Mouse (Mus musculus) lung, embryonic 15.5 days (tissue): Measurements from ENCODE around the gene Slamf9. TPM values are rescaled to one million over a fixed set of nuclear protein-coding genes. Genes with fewer than 3 reads are reported as not detected.
A peak's percentile ranks its signal among the peaks of the same experiment; 100 is the strongest.

ENCODE experiments used
- ATAC-seq: fragments of 200-750 bp; cut with Nextera tagmentation; 2 replicates; pipeline ENCODE4 v1.8.0; 2017; ENCODE audit warnings: moderate number of reproducible peaks, borderline replicate concordance; ENCODE audit not compliant: low FRiP score, low TSS enrichment; ENCODE audit errors: extremely low read depth
- H3K27ac ChIP-seq: fragments of 300-500 bp; sonication (generic); 2 replicates; pipeline ENCODE4 v1.5.1; 2015; ENCODE audit warnings: moderate library complexity, mild to moderate bottlenecking, inconsistent platforms
- H3K27me3 ChIP-seq: fragments of 300-500 bp; sonication (generic); 2 replicates; pipeline ENCODE4 v1.6.1; 2015; ENCODE audit warnings: inconsistent platforms
- H3K36me3 ChIP-seq: fragments of 300-500 bp; sonication (generic); 2 replicates; pipeline ENCODE4 v1.6.1; 2015; ENCODE audit warnings: inconsistent platforms
- H3K4me1 ChIP-seq: fragments of 300-500 bp; sonication (generic); 2 replicates; pipeline ENCODE4 v1.6.1; 2015; ENCODE audit warnings: inconsistent platforms
- H3K4me2 ChIP-seq: fragments of 300-500 bp; sonication (generic); 2 replicates; pipeline ENCODE4 v1.6.1; 2015; ENCODE audit warnings: inconsistent platforms, mild to moderate bottlenecking, moderate library complexity
- H3K4me3 ChIP-seq: fragments of 300-500 bp; sonication (generic); 2 replicates; pipeline ENCODE4 v1.5.1; 2015; ENCODE audit warnings: mild to moderate bottlenecking, inconsistent platforms
- H3K9ac ChIP-seq: fragments of 300-500 bp; sonication (generic); 2 replicates; pipeline ENCODE4 v1.6.1; 2015; ENCODE audit warnings: inconsistent platforms
- H3K9me3 ChIP-seq: fragments of 300-500 bp; sonication (generic); 2 replicates; pipeline ENCODE4 v1.6.1; 2016; ENCODE audit warnings: inconsistent platforms
- WGBS: fragments of 180-500 bp; shearing (Covaris S2); methylation state at CpG from one replicate; pipeline ENCODE4 v1.1.7; 2015; 5-methylcytosine and 5-hydroxymethylcytosine counted together
- polyA plus RNA-seq: library from polyadenylated mRNA; unstranded; fragments of >200 nt; fragmentation: Nextera tagmentation; extraction: Ambion mirVana; gene quantifications from 2 replicates; pipeline ENCODE4 v1.2.1, GENCODE M21; 2015

Slamf9 gene
- polyA plus RNA-seq, 1 experiment from 2014 or later, result 0.51 TPM

DNA sequence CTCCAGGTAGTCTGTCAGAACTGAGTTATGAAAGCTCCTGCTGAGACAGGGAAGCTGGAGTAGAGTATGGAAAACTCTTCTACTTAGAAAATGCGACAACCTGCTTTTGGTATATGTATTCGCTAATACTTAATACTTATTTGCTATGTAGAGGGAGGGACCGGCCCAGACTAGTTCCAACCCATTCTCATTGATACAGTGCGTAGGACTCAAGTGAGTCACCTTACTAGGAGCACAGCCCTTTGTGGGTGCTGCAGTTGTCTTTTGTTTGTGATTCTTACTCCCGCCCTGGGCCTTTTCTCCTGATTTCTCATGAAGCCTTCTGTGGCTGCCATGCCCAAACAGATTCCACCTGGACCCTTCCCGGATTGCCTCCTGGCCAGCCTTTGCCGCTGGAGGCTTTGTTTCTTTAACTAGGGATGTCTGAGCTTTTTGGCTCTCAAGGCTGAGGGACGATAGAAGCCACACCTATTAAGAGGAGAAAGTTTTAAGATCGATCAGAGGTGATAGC lies 33.2 kb upstream of the Slamf9 start:
- no peaks in the 10 kb centered on the region for H3K9me3 ChIP-seq
- no peak overlapping the region for H3K27ac ChIP-seq
- WGBS, result 75% methylated on average over 9 of the region's 9 CpGs
- no peaks in the 10 kb centered on the region for H3K4me1 ChIP-seq
- ATAC-seq, result no peak
- no peak overlapping the region for H3K4me3 ChIP-seq
- no peaks in the 10 kb centered on the region for H3K36me3 ChIP-seq
- H3K4me2 ChIP-seq, result no peak overlapping the region
- no peak overlapping the region for H3K9ac ChIP-seq
- H3K27me3 ChIP-seq, result no peaks in the 10 kb centered on the region

GRCm38 (mm10) chr1:172450226-172450625 lies 24.9 kb upstream of the Slamf9 start:
- H3K27me3 ChIP-seq, result no peaks in the 10 kb centered on the region
- H3K4me2 ChIP-seq, result no peak overlapping the region
- H3K27ac ChIP-seq, result no peak overlapping the region
- no peaks in the 10 kb centered on the region for H3K36me3 ChIP-seq
- ATAC-seq, result no peak
- no peaks in the 10 kb centered on the region for H3K9me3 ChIP-seq
- 33% methylated on average over 2 of the region's 2 CpGs for WGBS
- H3K4me1 ChIP-seq, result 0 out of 2 replicates have a peak, but pooled peaks cover 3% of the 10 kb centered on the region
- no peak overlapping the region for H3K4me3 ChIP-seq
- no peak overlapping the region for H3K9ac ChIP-seq

DNA sequence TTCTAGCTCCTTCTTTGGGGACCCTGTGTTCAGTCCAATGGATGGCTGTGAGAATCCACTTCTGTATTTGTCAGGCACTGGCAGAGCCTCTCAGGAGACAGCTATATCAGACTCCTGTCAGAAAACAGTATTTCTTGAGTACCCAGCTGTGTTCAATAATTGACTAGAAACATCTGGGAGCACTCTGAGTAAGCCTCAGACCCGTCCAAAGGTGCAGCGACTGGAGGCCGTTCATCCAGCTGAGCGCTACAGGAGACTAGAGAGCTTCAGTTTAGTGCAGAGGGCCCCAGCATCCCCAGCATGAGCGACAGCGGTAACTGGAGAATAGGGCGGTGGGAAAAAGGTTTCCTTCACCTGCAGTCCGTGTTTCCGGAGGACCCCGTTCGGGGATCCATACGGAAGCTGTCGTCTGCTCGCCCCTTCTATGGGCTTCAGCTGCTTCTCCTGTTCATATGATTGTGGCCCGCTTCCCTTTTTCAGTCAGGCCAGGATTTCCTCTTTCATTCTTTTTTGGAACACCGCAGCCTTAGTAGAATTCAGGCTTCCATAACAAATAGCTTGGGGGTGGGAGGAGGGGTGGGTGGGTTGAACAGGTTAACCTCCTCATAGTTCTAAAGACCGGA lies 24.2 kb upstream of the Slamf9 start:
- H3K27ac ChIP-seq, result no peak overlapping the region
- H3K27me3 ChIP-seq, result no peaks in the 10 kb centered on the region
- no peak overlapping the region for H3K4me2 ChIP-seq
- 0 out of 2 replicates have a peak, but pooled peaks cover 3% of the 10 kb centered on the region for H3K4me1 ChIP-seq
- H3K9ac ChIP-seq, result no peak overlapping the region
- ATAC-seq, result 0 out of 2 replicates have a peak, but pooled peaks have one; percentile 35
- 30% methylated on average over 17 of the region's 17 CpGs for WGBS
- no peak overlapping the region for H3K4me3 ChIP-seq
- H3K9me3 ChIP-seq, result no peaks in the 10 kb centered on the region
- no peaks in the 10 kb centered on the region for H3K36me3 ChIP-seq

DNA sequence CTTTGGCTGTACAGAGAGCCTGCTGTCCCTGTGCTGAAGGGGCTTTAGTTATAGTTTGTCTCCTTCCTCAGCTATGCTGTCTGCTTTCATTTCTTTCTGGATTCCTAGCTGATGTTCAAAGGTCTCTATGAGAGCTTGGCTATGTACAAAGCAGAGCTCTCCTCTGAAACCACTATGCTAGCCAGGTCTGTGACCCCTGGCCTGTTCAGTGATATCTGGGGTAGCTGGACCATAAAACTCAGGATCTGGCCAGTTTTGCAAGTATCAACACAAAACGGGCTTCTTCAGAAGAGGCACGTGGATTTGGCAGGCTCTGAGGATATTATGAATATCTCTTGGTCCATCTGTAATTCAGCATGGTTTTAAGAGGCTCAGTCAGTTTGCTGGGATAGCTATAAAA lies 22.2 kb upstream of the Slamf9 start:
- WGBS, result 64% methylated on average over 2 of the region's 2 CpGs
- H3K36me3 ChIP-seq, result no peaks in the 10 kb centered on the region

DNA sequence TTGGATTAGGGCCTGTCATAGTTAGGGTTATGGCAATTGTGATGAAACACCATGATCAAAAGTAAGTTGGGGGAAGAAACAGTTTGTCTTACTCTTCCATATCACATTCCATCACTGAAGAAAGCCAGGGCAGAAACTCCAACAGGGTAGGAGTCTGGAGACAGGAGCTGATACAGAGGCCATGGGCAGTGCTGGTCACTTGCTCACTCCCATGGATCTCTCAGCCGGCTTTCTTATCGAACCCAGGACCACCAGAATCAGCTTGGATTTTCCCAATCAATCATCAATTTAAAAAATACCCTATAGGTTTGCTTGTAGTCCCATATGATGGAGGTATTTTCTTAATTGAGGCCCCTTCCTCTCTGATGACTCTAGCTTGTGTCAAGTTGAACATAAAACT lies 21.3 kb upstream of the Slamf9 start:
- H3K27me3 ChIP-seq, result no peaks in the 10 kb centered on the region
- no peaks in the 10 kb centered on the region for H3K36me3 ChIP-seq
- H3K9me3 ChIP-seq, result no peaks in the 10 kb centered on the region
- ATAC-seq, result no peak
- no peak overlapping the region for H3K9ac ChIP-seq
- H3K27ac ChIP-seq, result no peak overlapping the region
- no peak overlapping the region for H3K4me3 ChIP-seq
- 91% methylated on average over 2 of the region's 2 CpGs for WGBS
- H3K4me1 ChIP-seq, result 0 out of 2 replicates have a peak, but pooled peaks cover 3% of the 10 kb centered on the region
- no peak overlapping the region for H3K4me2 ChIP-seq

More for the DNA sequence above, 22.2 kb upstream of the Slamf9 start:
- Histone ChIP-seq H3K27ac (no peak overlapping the region), H3K4me1 (0 out of 2 replicates have a peak, but pooled peaks cover 3% of the 10 kb centered on the region), H3K4me2 (no peak overlapping the region), H3K9me3 (no peaks in the 10 kb centered on the region), H3K4me3 (no peak overlapping the region), H3K9ac (no peak overlapping the region), H3K27me3 (no peaks in the 10 kb centered on the region)
- ATAC-seq, result no peak

DNA sequence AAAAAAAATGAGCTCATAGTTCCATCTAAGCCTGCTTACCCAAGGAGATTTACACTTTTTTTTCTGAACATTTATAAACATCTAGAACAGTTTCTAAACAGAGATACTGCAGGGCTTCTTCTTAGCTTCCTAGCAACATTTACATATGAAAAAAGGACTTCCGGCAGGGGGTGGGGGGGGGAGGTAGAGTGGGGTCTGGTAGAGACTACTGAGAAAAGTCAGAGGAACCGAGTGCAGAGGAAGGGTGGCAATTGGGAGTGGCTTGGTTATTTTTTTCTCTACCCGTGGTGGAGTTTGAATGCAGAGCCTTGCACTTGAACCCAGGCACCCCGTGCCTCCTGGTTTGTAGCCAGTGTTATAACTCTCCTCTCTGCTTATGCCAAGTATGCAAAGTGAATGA lies 19.7 kb upstream of the Slamf9 start:
- no peaks in the 10 kb centered on the region for H3K27me3 ChIP-seq
- H3K9me3 ChIP-seq, result no peaks in the 10 kb centered on the region
- 0 out of 2 replicates have a peak, but pooled peaks cover 3% of the 10 kb centered on the region for H3K4me1 ChIP-seq
- no peaks in the 10 kb centered on the region for H3K36me3 ChIP-seq
- ATAC-seq, result no peak
- no peak overlapping the region for H3K27ac ChIP-seq
- H3K4me3 ChIP-seq, result no peak overlapping the region
- H3K9ac ChIP-seq, result no peak overlapping the region
- 24% methylated on average over 4 of the region's 4 CpGs for WGBS
- no peak overlapping the region for H3K4me2 ChIP-seq

DNA sequence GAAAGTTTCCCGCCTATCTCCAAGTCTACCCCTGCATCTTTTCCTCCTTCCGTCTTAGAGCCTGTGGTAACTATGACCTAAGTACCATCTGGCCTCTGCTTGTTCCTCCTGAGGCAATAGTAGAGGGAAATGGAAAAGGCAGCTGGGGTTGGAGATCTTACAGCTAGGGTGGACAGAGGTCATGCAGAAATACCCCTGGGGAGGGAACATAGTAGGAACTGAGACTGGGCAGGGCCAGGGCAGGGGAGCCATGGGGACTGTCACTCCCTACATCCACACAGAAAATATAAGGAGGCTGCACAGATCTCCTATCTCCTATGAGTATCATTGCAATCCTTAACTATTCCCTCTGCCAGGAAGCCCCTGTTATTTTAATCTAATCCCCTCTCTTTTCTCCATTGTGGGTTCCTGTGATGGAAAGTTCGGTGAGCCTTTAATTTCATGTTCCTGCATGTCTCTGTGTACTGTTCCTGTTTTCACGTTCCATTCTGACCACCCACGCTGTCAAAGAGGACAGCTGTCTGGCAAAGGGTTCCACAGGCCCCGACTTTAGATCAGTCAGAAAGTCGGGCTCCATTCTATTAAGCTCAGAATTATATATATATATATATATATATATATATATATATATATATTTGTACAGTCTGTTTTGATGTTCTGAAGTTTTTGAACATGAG lies 19.0 kb upstream of the Slamf9 start:
- ATAC-seq, result no peak
- H3K27ac ChIP-seq, result no peak overlapping the region

DNA sequence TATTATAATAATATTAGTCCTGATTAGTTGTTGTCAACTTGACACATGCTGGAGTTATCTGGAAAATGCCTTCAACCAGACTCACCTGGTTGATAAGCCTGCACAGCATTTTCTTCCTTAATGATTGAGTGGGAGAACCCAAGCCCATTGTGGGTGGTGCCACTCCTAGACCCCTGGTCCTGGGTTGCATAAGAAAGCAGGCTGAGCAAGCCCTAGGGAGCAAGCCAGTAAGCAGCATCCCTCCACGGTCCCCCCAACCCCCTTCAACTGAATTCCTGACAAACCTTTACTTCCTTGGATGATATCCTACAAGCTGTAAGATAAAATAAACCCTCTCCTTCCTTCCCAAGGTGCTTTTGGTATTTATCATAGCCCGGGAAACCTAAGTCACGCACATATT lies 18.0 kb upstream of the Slamf9 start:
- no peak for ATAC-seq
- Histone ChIP-seq H3K4me3 (no peak overlapping the region), H3K4me2 (no peak overlapping the region), H3K9ac (no peak overlapping the region), H3K4me1 (no peaks in the 10 kb centered on the region; the same call in 1 of the 2 replicates), H3K27me3 (no peaks in the 10 kb centered on the region), H3K9me3 (no peaks in the 10 kb centered on the region), H3K27ac (no peak overlapping the region), H3K36me3 (no peaks in the 10 kb centered on the region)
- WGBS, result 66% methylated on average over 3 of the region's 3 CpGs

More for the DNA sequence above, 19.0 kb upstream of the Slamf9 start:
- H3K4me1 ChIP-seq, result 0 out of 2 replicates have a peak, but pooled peaks cover under 1% of the 10 kb centered on the region
- H3K4me3 ChIP-seq, result no peak overlapping the region
- no peaks in the 10 kb centered on the region for H3K36me3 ChIP-seq
- no peaks in the 10 kb centered on the region for H3K27me3 ChIP-seq
- no peaks in the 10 kb centered on the region for H3K9me3 ChIP-seq
- no peak overlapping the region for H3K9ac ChIP-seq
- H3K4me2 ChIP-seq, result no peak overlapping the region
- 58% methylated on average over 7 of the region's 7 CpGs for WGBS

DNA sequence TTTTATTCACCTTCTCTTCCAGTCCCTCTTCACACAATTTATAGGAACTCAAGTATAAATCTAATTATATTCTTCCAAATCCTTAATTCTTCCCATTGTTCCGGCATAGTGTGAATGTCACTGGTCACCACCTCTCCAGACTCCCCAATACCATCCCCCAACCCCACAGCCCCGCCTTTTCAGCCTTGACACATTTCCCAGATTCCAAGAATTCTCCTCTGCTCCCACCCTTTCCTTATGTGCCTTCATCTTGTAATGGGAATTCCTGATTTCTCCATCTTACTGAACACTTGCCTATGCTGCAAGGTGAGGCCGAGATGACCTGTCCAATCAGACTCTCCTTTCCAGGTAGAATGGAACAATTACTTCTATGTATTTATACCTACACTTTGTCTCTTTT lies 17.1 kb upstream of the Slamf9 start:
- no peaks in the 10 kb centered on the region for H3K27me3 ChIP-seq
- H3K4me3 ChIP-seq, result no peak overlapping the region
- 74% methylated on average over 3 of the region's 3 CpGs for WGBS
- ATAC-seq, result no peak
- H3K36me3 ChIP-seq, result no peaks in the 10 kb centered on the region
- H3K27ac ChIP-seq, result no peak overlapping the region
- no peak overlapping the region for H3K4me2 ChIP-seq
- no peak overlapping the region for H3K9ac ChIP-seq
- H3K4me1 ChIP-seq, result no peaks in the 10 kb centered on the region; the same call in 1 of the 2 replicates
- H3K9me3 ChIP-seq, result no peaks in the 10 kb centered on the region

DNA sequence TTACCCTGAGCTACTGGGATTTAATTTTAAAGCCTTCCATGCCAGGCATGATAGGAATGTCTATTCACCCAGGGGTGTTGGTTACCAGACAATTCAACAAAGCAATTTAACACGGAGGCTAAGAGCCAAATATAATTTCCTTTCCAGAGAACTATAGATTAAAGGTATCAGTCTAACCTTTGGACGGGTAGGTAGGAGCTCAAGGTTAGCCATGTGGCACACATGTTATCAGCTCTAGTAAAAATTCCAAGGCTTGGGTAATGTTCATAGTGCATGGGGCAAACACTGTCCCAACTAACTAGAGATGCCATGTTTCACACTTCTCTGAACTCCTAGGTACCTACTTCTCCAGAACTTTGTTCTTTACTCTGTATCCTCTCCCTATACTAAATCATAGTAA lies 13.6 kb upstream of the Slamf9 start:
- ATAC-seq, result no peak
- H3K9me3 ChIP-seq, result no peaks in the 10 kb centered on the region
- no peak overlapping the region for H3K4me2 ChIP-seq
- no peaks in the 10 kb centered on the region; the same call in 1 of the 2 replicates for H3K4me1 ChIP-seq
- no peaks in the 10 kb centered on the region for H3K36me3 ChIP-seq
- H3K9ac ChIP-seq, result no peak overlapping the region
- H3K27ac ChIP-seq, result no peak overlapping the region
- WGBS, result 53% methylated on average over 2 of the region's 2 CpGs
- no peaks in the 10 kb centered on the region for H3K27me3 ChIP-seq
- H3K4me3 ChIP-seq, result no peak overlapping the region

DNA sequence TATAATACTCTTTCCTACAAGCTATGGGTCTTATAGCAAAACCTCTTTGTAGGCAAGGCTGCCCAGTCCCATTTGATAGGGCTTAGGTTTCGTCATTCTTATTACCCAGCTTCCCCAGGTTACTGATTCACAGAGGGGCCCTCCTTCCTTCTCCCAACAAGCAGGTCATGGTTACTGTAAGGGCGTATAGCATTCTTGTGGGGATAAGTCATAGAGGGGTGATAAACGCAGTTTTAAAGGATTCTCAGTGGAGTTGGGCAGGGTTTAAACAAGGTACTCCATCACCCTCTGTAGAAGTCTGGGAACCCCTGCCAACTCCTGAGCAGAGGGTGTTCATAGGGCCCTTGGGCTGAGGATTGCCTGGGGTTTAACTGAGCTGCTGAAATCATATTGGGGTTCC lies 12.6 kb upstream of the Slamf9 start:
- WGBS, result 62% methylated on average over 3 of the region's 3 CpGs

More for the DNA sequence above, 12.6 kb upstream of the Slamf9 start:
- Histone ChIP-seq H3K4me3 (no peak overlapping the region), H3K36me3 (no peaks in the 10 kb centered on the region), H3K9ac (no peak overlapping the region), H3K9me3 (no peaks in the 10 kb centered on the region), H3K4me2 (no peak overlapping the region), H3K27me3 (no peaks in the 10 kb centered on the region), H3K4me1 (no peaks in the 10 kb centered on the region; the same call in 1 of the 2 replicates), H3K27ac (no peak overlapping the region)
- ATAC-seq, result peak; percentile 52; the same call in 1 of the 2 replicates
